Mouse (Mus musculus) forebrain, postnatal 0 days (tissue): ENCODE measurements around the gene Armc12. TPM values are rescaled to one million over a fixed set of nuclear protein-coding genes. Genes with fewer than 3 reads are reported as not detected.

Source experiments
- ATAC-seq: fragments of 200-750 bp; cut with Nextera tagmentation; 2 replicates; pipeline ENCODE4 v1.8.0; 2017; ENCODE audit warnings: mild to moderate bottlenecking, moderate library complexity
- DNase-seq: peaks from one replicate; pipeline ENCODE4 v3.0.0-alpha.2; 2015
- H3K27ac ChIP-seq: fragments of 300-500 bp; sonication (generic); 2 replicates; pipeline ENCODE4 v1.5.1; 2014; ENCODE audit warnings: low read depth, mild to moderate bottlenecking, antibody characterized with exemption, low read length, moderate library complexity, mixed read lengths
- H3K27me3 ChIP-seq: fragments of 300-500 bp; sonication (generic); 2 replicates; pipeline ENCODE4 v1.6.1; 2014; ENCODE audit warnings: mild to moderate bottlenecking, low read length, mixed read lengths; ENCODE audit not compliant: insufficient read depth
- H3K36me3 ChIP-seq: fragments of 300-500 bp; sonication (generic); 2 replicates; pipeline ENCODE4 v1.6.1; 2014; ENCODE audit warnings: mild to moderate bottlenecking, moderate library complexity; ENCODE audit not compliant: insufficient read depth
- H3K4me1 ChIP-seq: fragments of 300-500 bp; sonication (generic); 2 replicates; pipeline ENCODE4 v1.6.1; 2014; ENCODE audit warnings: antibody characterized with exemption; ENCODE audit not compliant: insufficient read depth
- H3K4me2 ChIP-seq: fragments of 300-500 bp; sonication (generic); 2 replicates; pipeline ENCODE4 v1.6.1; 2014; ENCODE audit warnings: low read depth, mild to moderate bottlenecking, moderate library complexity
- H3K4me3 ChIP-seq: fragments of 300-500 bp; sonication (generic); 2 replicates; pipeline ENCODE4 v1.5.1; 2014; ENCODE audit warnings: low read depth, low read length, mixed read lengths
- H3K9ac ChIP-seq: fragments of 300-500 bp; sonication (generic); 2 replicates; pipeline ENCODE4 v1.6.1; 2014; ENCODE audit warnings: mild to moderate bottlenecking
- H3K9me3 ChIP-seq: fragments of 300-500 bp; sonication (generic); 2 replicates; pipeline ENCODE4 v1.6.1; 2016; ENCODE audit warnings: low read length
- CTCF ChIP-seq: sonication (generic); IDR thresholded peaks from 2 replicates; pipeline ENCODE4 v1.5.1; 2016; ENCODE audit warnings: antibody characterized with exemption, control low read depth, low read depth
- whole genome bisulfite sequencing: fragments of 180-500 bp; shearing (Covaris S2); extraction: QIAGEN DNeasy Blood & Tissue Kit; methylation state at CpG from one replicate; pipeline ENCODE4 v1.1.7; 2014; 5-methylcytosine and 5-hydroxymethylcytosine counted together
- polyA plus RNA-seq: library from polyadenylated mRNA; unstranded; fragments of >200 nt; fragmentation: Nextera tagmentation; extraction: Ambion mirVana; gene quantifications from 2 replicates; pipeline ENCODE4 v1.2.1, GENCODE M21; 2015
- total RNA-seq: library from RNA; depleted of rRNA; stranded (reverse); fragments of >200 nt; gene quantifications from 2 replicates; pipeline ENCODE4 v1.2.3, GENCODE M21; 2014; rRNA removed

The Armc12 gene
- total RNA-seq = 0.15 TPM in 1 of 2 replicates, not detected in the other
- not detected in 2 replicates for polyA plus RNA-seq

DNA sequence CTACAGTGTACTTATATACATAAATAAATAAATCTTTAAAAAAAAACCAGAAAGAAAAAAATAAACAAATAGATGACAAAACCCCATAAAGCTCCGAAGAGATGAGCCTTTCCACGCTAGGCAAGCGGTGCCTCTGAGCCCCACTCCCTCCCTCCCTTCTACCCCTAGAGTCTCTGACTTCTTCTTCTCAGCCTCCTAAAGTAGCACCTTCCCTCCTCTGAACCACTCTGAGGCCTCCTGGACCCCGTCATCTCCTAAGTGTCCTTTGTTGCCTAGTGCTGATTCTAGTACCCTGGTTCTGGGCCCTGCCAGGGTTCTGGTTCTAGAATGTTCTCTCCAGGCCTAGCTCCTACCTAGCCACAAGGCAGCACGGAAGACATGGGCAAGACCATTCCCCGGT, at the start of gene Armc12:
Gene Armc12 (plus strand): TSS at position 301 of the 400 bp plus-strand sequence.
- no peak within 1 kb of the TSS for H3K4me3 ChIP-seq
- no peak for DNase-seq
- TF ChIP-seq CTCF = no peak
- no peak within 1 kb of the TSS for H3K4me2 ChIP-seq
- H3K36me3 ChIP-seq = no peaks in the 10 kb centered on the region
- no peak within 1 kb of the TSS for H3K27ac ChIP-seq
- H3K4me1 ChIP-seq = 0 out of 2 replicates have a peak, but pooled peaks cover 4% of the 10 kb centered on the region
- no peak within 1 kb of the TSS for H3K9ac ChIP-seq
- H3K27me3 ChIP-seq = no peaks in the 10 kb centered on the region
- 91% methylated on average over 6 of the region's 6 CpGs for WGBS
- no peak for ATAC-seq
- H3K9me3 ChIP-seq = no peaks in the 10 kb centered on the region

GRCm38 (mm10) chr17:28484704-28485445, 45.7 kb upstream of the Armc12 start:
- peak overlapping the region; percentile 78 for H3K9ac ChIP-seq
- H3K36me3 ChIP-seq = no peaks in the 10 kb centered on the region
- no peaks in the 10 kb centered on the region for H3K4me1 ChIP-seq
- no peak for TF ChIP-seq CTCF
- H3K27me3 ChIP-seq = no peaks in the 10 kb centered on the region
- DNase-seq (peak; percentile 68), ATAC-seq (no peak; the same call in 1 of the 2 replicates)
- H3K27ac ChIP-seq = peak overlapping the region; percentile 90
- 3% methylated on average over 30 of the region's 30 CpGs for WGBS
- peak overlapping the region; percentile 84 for H3K4me3 ChIP-seq
- H3K4me2 ChIP-seq = peak overlapping the region; percentile 77
- H3K9me3 ChIP-seq = no peaks in the 10 kb centered on the region

DNA sequence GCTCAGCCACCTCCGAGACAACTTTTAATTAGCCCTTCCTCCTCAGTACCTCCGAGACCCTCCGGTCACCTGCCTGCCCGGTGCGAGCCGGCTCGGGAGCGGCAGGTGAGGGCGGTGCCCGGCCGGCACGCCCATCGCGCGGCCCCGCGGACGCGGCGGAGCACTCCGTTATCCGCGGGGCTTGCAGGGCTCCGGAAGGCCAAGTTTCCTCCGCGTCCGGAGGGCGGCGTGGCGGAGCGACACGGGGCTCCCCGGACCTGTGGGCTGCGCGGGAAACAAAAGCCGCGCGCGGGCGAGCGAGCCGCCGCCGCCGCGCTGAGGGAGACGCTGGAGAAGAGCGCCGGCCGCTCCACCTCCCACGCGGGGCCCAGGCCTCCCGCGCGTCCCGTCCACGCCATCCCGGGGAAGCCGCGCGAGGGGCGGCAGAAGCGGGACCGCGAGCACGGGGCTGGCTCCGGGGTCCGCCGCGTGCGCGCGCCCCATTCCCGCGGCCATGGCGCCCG, 45.1 kb upstream of the Armc12 start:
- no peaks in the 10 kb centered on the region for H3K9me3 ChIP-seq
- H3K9ac ChIP-seq = peak overlapping the region; percentile 78
- H3K4me3 ChIP-seq = peak overlapping the region; percentile 84
- H3K4me2 ChIP-seq = peak overlapping the region; percentile 77
- TF ChIP-seq CTCF = peak; percentile 30
- DNase-seq = peak; percentile 69
- H3K36me3 ChIP-seq = no peaks in the 10 kb centered on the region
- WGBS = 2% methylated on average over 72 of the region's 77 CpGs
- ATAC-seq = peak; percentile 65
- no peaks in the 10 kb centered on the region for H3K27me3 ChIP-seq
- peak overlapping the region; percentile 90 for H3K27ac ChIP-seq
- H3K4me1 ChIP-seq = no peaks in the 10 kb centered on the region

- Histone ChIP-seq H3K27ac (peak overlapping the region; percentile 90), H3K9ac (peak overlapping the region; percentile 78), H3K36me3 (no peaks in the 10 kb centered on the region), H3K4me2 (peak overlapping the region; percentile 77), H3K27me3 (no peaks in the 10 kb centered on the region), H3K4me1 (no peaks in the 10 kb centered on the region), H3K9me3 (no peaks in the 10 kb centered on the region), H3K4me3 (peak overlapping the region; percentile 84)
- ATAC-seq (peak; percentile 99), DNase-seq (peak; percentile 97)
- no peak for TF ChIP-seq CTCF
- 2% methylated on average over 52 of the region's 58 CpGs for WGBS
These were observed 44.6 kb upstream of the Armc12 start for GRCm38 (mm10) chr17:28485977-28486400.

- H3K9ac ChIP-seq = no peak overlapping the region
- H3K4me2 ChIP-seq = peak overlapping the region; percentile 77; the same call in 1 of the 2 replicates
- 80% methylated on average over 6 of the region's 6 CpGs for WGBS
These were observed 43.9 kb upstream of the Armc12 start for GRCm38 (mm10) chr17:28486720-28487119.

GRCm38 (mm10) chr17:28487584-28488257, 42.9 kb upstream of the Armc12 start:
- Histone ChIP-seq H3K27me3 (no peaks in the 10 kb centered on the region), H3K4me3 (no peak overlapping the region), H3K4me2 (no peak overlapping the region), H3K9me3 (no peaks in the 10 kb centered on the region), H3K4me1 (no peaks in the 10 kb centered on the region), H3K27ac (no peak overlapping the region), H3K36me3 (no peaks in the 10 kb centered on the region), H3K9ac (no peak overlapping the region)
- no peak for ATAC-seq
- no peak for TF ChIP-seq CTCF
- 91% methylated on average over 18 of the region's 18 CpGs for WGBS
- DNase-seq = no peak

More at GRCm38 (mm10) chr17:28486720-28487119, 43.9 kb upstream of the Armc12 start:
- TF ChIP-seq CTCF = peak; percentile 27; the same call in 1 of the 2 replicates
- Histone ChIP-seq H3K4me1 (no peaks in the 10 kb centered on the region), H3K27me3 (no peaks in the 10 kb centered on the region), H3K4me3 (peak overlapping the region; percentile 84; the same call in 1 of the 2 replicates), H3K27ac (no peak overlapping the region; the same call in 1 of the 2 replicates), H3K36me3 (no peaks in the 10 kb centered on the region), H3K9me3 (no peaks in the 10 kb centered on the region)
- ATAC-seq (no peak), DNase-seq (peak; percentile 9)
